Mouse (Mus musculus) urinary bladder, postnatal 25 days (tissue): Measurements from ENCODE around the gene Cox8a.

Experiments
- DNase-seq: peaks from one replicate; pipeline ENCODE4 v3.0.0; 2022; ENCODE audit warnings: low spot score

Gene Cox8a

DNA sequence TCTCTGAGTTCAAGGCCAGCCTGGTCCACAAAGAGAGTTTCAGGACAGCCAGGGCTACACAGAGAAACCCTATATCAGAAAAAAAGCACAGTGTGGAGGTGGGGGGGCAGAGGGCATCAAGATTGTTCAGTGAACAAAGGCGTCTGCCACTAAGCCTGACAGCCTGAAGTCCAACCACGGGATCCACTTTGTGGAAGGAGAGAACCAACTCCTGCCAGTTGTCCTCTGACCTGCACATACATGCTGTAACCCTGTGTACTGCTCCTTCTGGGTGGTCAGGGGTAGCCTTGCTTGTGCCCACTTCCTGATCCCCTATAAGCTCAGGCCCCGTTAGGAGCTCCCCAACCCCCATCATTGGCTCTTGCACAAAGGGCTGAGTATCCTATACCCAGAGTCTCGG, 32.4 kb downstream of the Cox8a start:
- DNase-seq, result no peak

DNA sequence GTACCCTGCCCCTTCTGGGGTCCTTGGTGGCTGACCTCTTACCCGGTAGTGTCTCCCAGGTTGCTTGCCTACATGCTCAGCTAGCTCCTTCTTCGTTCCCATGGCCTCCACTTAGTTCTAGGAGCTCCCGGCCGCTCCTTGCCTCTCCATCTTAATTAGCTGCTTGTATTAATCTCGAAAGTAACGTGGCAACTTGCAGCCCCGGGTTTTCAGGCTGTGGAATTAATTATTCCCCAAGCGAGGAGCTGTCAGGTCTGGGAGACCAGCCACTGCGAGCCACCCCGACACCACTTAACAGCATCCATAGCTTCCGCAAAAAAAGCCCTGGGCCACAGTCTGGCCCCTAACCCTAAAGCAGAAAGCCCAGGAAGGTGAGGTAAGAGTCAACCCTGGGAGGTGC, 34.0 kb downstream of the Cox8a start:
- no peak for DNase-seq

- DNase-seq, result peak; percentile 55
Measured at GRCm38 (mm10) chr19:7182273-7182949, 35.0 kb downstream of the Cox8a start.

- no peak for DNase-seq
Measured at GRCm38 (mm10) chr19:7181496-7181895, 35.9 kb downstream of the Cox8a start.

- no peak for DNase-seq
Measured at GRCm38 (mm10) chr19:7180756-7181405, 36.5 kb downstream of the Cox8a start.

DNA sequence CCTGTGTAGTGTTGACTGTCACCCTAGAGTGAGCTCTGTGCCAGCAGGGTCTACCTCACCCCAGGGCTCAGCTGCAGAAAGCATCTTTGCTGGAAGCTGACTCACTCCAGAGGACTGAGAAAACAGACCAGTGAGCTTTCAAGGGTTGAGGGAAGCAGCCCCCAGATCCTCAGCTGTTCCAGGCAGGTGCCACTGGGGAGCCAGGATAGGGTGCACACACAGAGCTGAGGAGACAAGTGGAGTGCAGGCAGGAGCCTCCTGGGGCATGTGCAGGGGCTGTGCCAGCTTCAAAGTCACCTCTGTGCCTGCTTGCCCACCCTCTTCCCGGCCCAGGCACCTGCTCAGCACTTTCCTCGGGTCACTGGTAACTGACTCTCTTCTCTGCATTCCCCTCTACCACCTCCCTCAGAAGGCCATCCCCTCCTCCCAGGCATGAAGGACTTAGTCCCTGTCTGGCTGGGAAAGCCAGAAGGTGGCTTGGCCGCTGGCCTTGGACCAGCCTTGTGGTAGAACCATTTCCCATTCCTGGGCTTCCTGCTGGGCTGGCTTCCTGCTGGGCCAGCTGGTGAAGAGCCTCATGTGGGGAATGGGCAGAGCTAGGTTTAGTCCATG, 38.5 kb downstream of the Cox8a start:
- DNase-seq, result no peak

DNA sequence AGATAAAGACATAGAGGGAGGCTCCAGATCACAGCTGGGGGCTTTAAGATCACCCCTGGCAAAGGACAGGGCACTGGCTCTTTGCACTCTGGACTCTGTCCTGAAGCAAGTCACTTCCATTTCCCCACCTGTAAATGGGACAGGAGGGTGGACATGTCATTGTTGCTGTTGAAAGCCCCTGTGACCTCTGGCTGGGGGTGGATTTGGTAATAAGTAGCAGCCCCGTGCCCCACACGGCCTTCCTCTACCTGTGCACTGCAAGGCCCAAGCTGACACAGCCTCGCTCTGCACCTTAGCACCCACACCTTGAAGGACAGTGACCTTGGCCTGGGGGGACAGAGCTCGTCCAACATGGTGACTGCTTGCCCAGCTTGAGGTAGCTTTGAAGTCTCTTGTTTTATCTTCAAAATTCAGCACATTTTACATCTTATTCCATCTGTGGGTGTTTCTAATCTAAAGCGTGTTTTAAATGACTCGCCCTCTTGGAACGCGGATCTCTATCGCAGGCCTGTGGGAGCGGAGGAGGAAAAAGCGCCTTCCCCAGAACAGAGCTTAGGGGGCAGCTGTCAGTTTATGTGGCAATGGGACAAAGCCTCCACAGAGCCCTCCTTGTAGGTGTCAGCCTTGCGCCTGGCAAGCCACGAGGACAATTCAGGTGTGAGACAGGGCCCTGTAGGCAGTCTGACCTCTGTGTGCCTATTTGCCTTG, 39.5 kb downstream of the Cox8a start:
- DNase-seq, result no peak

DNA sequence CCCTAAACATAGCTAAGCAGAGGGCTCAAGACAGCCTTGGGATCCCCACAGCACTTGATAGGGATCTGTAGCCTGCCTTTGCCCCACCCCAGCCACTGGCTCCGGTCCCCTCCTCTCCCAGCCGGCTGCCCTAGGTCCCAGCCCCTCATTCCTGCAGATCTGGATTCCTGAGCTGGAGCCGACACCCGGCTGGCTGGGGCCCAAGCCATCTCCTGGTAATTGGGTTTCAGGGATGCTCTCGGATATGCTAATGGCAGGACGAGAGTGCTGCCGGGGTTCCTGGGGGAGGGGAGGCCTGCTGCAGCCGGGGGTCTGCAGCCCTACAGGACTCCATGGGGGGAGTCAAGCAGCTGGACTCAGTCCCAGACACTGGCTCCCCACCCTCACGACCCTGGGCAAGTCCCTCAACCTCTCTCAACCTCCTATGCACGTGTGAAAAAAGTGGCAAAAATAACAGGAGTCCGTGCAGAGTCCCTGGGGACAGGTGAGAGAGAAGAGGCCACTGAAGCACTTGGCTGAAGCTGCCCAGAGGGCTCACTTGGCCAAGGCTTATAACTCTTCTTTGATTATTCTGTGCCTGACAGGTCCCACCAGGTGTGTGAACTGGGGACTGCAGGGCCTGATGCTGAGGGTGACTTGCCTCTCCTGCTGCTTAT, 41.2 kb downstream of the Cox8a start:
- no peak for DNase-seq

DNA sequence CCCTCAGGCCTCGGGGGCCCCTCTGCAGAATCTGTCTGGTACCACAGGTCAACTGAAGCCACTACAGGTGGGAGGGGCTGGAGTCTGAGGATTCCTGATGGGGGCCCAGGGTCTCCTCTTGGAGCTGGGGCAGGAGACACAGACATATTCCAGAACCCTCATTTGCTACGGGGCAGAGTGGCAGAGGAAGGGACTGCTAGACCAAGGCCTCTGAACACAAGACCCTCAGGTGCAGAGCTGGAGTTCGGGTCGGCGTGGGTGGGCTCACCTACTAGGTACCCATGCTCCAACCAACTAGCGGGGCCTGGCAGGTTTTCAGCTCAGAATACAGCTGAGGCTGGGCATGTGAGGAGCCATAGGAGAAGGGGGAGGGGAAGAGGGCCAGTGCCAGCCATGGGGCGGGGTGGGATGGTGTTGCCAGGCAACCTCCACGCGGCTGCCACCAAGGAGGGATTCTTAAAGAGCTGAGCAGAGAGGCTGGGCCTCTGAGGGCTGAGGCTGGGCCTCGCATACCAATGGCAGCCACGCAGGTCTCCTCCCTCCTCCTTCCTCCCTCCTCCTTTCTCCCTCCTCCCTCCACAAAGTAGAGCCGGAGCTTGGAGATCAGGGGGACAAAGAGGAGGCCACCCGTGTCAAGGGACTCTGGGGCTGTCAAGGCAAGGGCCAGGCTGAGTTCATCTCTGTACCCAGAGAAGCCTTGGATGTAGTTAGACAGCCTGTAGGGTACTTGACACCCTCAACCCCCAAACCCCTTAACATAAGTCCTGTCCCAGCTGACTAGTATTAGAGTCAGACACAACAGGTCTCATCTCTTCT, 45.2 kb downstream of the Cox8a start:
- no peak for DNase-seq

GRCm38 (mm10) chr19:7171447-7171846, 46.0 kb downstream of the Cox8a start:
- DNase-seq, result no peak

GRCm38 (mm10) chr19:7170916-7171315, 46.5 kb downstream of the Cox8a start:
- no peak for DNase-seq

DNA sequence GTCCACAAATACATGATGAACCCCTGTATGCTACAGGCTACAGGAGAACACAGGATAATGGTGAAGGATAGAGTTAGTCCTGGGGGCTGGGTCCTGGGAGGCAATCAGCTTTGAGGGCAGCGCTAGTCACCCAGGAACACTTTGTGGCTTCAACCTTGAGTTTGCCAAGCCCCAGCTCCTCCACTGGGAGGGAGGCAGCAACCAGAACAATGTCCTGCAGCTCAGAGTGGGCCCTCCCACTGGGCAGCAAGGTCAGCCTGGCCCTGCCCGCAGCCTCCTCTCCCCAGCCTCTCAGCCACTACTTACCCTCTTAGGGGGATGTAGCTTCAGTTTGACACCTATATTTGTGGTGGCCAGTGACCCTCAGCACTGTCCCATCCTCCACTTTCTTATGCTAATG, 49.0 kb downstream of the Cox8a start:
- DNase-seq, result no peak

DNA sequence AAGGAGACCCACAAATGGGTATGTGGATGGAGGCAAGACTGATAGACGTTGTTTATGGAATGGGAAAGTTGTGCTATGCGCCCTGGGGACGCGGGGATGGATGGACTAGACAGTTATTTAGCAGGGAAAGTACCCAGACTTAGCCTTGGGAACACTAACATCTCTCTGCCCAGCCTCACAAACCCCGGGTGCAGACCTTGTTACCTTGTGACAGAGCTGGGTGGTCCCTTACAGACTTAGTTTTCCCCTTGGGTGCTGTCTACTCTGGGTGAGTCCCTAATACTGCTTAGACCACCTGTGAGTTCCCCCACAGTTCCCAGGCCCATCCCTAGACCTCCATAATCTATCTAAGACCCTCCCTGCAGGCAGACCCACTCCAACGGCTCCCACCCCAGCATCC, 50.6 kb downstream of the Cox8a start:
- DNase-seq, result no peak

- DNase-seq, result no peak
Measured at GRCm38 (mm10) chr19:7166200-7166711, 51.2 kb downstream of the Cox8a start.

- DNase-seq, result no peak
Measured at GRCm38 (mm10) chr19:7165509-7166199, 51.8 kb downstream of the Cox8a start.
